Mouse (Mus musculus): ENCODE measurements at regions not wholly inside any gene's neighbourhood (a gene's known extent, or its start where the extent isn't known, plus 50 kb on each side); places are given as distances from the start of the nearest gene placed in this dataset.
"Not testable (repeated sequence)": the region's sequence is repeated elsewhere in the genome, so short reads cannot be mapped to it uniquely, and the experiment has no call there.

DNA sequence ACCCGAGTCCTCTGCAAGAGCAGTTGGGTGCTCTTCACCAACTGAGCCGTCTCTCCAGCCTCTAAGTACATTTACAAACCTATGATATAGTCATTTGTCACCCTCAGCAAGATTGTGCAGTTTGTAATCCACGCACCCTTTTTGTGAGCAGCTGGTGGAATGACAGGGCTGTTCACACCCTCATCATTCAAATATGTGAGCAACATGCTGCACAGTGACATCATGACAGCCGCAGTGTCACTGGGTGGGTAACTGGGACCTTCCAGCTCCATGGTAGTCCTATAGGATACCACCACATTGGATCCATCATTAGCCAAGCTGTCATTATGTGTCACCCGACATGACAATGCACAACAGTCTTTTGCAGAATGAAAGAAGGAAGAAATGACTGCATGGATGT, 155.0 kb upstream of the Sulf2 start:
- DNase-seq: no peak

- DNase-seq: no peak
These were observed 154.4 kb upstream of the Sulf2 start for GRCm38 (mm10) chr2:166309882-166310281.

GRCm38 (mm10) chr2:166307551-166307950, 152.1 kb upstream of the Sulf2 start:
- no peak for DNase-seq

- no peak for DNase-seq
These were observed 149.9 kb upstream of the Sulf2 start for GRCm38 (mm10) chr2:166305044-166306002.

DNA sequence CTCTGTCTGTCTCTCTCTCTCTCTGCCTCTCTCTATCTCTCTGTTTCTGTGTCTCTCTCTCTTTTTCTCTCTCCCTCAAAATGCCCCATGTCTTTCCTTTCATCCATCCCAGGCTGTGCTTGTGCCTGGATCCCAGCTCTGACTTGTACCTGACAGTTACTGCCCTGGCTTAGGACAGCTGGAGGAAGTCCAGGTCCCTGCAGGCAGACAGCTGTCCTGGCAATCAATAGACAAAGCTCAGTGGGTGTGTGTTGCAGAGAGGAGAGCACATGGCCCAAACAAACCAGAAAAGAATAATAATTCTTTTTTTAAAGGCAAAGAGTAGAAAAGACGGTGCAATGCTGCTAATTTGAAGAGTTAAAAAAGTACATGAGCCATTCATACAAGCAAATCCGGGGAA, 148.4 kb upstream of the Sulf2 start:
- no peak for DNase-seq

DNA sequence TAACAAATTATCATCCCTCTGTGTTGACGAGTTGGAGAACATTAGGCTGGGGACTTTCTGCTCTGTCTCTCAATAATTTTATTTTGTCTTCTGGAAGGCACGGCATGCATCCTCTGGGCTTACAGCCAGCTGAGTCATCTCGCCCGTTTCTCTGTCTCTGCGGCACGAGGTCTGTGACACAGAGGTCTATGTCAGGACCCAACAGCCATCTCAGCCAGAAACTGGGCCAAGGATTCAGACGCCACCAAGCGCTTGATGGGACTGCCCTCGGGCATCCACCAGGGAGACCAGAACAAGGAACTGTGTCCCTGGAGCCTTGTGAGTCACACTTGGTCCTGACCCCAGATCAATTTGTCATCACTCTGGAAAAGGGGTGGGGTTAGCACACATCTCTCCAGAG, 145.7 kb upstream of the Sulf2 start:
- DNase-seq: peak; percentile 85

DNA sequence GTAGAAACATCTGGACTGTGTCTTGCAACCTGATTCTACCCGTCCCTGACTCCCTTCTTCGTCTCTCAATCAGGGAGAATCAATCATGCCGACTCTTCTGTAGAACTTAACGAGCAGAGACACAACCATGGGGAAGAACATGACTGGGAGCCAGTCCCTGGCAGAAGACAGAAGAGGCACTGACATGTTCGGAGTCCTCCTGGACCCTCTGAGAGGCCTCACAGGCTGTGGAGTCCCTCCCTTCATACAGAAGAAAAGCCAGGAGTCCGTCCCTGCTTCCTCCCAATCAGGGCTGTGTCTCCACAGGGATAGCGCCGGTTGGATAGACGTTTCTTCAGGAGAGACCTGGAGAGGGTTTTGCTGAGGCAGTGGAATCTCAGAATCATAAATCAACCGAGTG, 139.2 kb upstream of the Sulf2 start:
- DNase-seq: no peak

GRCm38 (mm10) chr2:166292987-166293386, 137.5 kb upstream of the Sulf2 start:
- DNase-seq: no peak

DNA sequence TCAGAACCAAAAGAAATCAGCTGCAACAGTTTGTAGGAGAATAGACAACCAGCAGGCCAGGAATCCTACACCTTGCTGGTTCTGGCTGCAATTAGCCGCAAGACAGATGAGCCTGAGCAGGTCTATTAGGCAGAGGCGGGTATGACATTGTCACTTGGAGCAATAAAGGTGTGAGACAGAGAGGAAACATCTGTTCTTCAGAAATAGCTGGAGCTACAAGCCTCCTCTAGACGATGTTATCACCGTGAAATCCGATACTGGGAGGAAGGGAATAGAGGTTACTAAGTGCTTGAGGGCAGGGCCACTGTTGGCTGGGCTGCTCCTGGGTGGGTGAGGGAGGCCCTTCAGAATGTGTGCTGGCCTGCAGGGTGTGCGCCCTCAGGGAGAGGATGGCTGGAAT, 135.8 kb upstream of the Sulf2 start:
- peak; percentile 41 for DNase-seq

DNA sequence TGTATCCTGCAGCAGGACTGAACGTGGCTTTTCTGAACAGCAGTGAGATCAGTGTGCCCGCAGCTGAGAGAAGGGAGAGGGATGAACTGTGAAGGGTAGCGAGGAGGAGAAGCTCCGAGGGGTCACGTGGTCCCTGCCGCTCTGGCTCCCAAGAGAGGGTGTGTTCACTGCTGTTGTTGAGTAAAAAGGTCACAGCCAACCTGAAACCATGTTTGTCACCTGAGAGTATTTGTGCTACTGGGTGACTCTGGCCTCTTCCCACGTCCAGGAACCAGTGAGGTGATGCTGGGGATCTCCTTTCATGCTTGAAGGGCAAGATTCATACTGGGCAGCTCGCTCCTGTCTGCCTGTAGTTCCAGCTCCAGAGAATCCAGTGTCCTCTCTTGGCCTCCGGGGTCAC, 135.4 kb upstream of the Sulf2 start:
- no peak for DNase-seq

GRCm38 (mm10) chr2:166289198-166289597, 133.7 kb upstream of the Sulf2 start:
- no peak for DNase-seq

- DNase-seq: not testable (repeated sequence)
These were observed 125.7 kb upstream of the Sulf2 start for GRCm38 (mm10) chr2:166281137-166281536.

DNA sequence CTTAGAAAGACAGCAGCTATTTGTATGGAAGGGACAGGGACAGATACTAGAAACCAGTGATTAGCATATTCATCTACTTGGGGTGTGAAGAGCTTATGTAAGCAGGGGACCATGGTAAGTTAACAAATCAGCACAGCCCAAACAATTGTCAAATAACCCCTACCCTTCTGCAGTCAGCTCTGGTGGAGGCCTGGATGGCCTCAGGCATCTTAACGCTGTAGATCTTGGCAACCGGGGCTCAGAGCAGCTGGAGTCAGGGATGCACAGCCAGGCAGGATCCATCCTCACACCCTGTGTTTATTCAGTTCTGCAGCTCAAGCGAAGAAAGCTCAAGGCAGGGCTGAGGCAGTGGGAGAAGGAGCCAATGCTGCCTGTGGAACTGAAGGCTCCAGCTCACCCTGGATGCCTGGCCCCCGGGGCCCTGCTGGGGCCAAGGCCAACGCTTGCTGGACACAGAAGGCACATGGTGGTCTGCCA, 125.2 kb upstream of the Sulf2 start:
- DNase-seq: peak; percentile 47

DNA sequence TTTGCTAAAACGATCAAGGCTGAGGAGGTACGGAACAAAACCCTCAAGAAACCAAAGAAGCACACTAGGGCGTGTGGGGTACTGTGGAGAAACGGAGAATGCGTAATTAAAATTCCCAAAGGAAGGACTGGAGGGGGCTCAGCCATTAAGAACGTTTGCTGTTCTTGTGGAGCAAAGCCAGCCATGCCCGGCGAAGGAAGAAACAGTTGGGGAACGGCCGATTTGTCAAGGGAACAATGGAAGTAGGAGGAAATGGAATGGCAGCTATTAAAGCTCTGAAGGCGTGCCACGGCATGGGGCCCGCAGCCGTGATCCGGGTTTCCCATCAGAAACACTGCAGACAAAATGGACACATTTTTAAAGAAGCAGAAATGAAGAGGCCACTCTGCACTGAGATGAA, 124.2 kb upstream of the Sulf2 start:
- DNase-seq: no peak

DNA sequence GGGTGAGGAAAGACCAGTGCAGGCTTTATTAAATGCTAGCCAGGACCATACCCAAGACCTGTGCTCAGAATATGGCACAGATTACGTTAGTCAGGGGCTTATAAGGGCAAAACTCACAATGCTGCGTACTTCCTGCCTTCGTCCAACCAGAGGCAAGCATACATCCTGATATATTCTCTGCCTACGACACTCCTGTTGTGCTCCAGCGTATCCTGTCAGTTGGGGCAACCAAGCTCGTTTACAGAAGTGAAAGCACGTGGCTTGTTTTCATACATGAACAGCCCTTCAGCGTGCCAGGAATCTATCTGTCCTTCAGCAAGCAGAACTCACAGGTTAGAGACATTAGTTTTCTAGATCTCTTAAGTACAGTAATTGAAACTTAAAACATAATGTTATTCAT, 119.9 kb upstream of the Sulf2 start:
- no peak for DNase-seq

GRCm38 (mm10) chr2:166274016-166274346, 118.5 kb upstream of the Sulf2 start:
- no peak for DNase-seq

- DNase-seq: peak; percentile 81
These were observed 118.0 kb upstream of the Sulf2 start for GRCm38 (mm10) chr2:166273312-166274015.

DNA sequence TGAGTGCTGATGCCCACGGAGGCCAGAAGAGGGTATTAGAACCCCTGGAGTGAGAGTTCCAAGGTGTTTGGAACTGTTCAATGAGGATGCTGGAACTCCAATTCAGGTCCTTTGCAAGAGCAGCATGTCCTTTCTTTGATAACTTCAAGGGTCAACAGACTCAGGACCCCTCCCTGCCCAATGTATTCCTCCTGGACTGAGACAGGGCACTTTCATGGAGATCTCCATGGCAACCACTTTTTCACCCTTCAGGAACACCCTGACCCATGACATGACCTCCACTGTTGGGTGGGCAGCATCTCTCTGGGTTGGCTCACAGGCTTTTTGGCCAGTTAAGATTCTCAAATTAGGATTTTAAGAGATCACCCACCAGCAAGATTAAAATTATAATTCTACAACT, 117.4 kb upstream of the Sulf2 start:
- DNase-seq: no peak

GRCm38 (mm10) chr2:166272190-166272543, 116.7 kb upstream of the Sulf2 start:
- no peak for DNase-seq

GRCm38 (mm10) chr2:166271373-166272189, 116.1 kb upstream of the Sulf2 start:
- no peak for DNase-seq

GRCm38 (mm10) chr2:166270007-166270406, 114.5 kb upstream of the Sulf2 start:
- DNase-seq: no peak

- no peak for DNase-seq
These were observed 111.5 kb upstream of the Sulf2 start for GRCm38 (mm10) chr2:166266915-166267314.

DNA sequence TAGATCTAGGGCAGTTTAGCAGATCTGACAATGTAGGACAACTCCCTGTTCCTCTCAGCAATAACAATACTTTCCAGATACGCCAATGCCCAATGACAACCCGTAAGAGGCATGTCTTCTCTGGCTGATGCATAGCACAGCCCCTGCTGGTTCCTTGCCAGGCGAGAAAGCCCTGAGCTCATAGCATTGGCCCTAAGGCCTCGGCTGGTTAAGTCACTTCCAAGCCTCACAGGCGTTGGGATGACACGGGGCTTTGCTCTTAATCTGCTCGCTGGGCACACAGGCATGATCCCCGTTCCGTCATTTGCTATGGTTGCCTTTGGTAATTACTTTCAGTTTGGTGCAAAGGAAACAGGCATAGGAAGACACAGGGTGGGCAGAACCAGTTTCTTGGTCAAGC, 111.0 kb upstream of the Sulf2 start:
- DNase-seq: no peak
